Mouse (Mus musculus) midbrain, embryonic 15.5 days (tissue): ENCODE measurements at regions not wholly inside any gene's neighbourhood (a gene's known extent, or its start where the extent isn't known, plus 50 kb on each side); places are given as distances from the start of the nearest gene placed in this dataset.

Source experiments
- ATAC-seq: fragments of 200-750 bp; cut with Nextera tagmentation; replicated peaks from 2 replicates; pipeline ENCODE4 v1.8.0; 2017; ENCODE audit warnings: moderate TSS enrichment
- H3K27ac ChIP-seq: fragments of 300-500 bp; sonication (generic); 2 replicates; pipeline ENCODE4 v1.5.1; 2015; ENCODE audit warnings: mild to moderate bottlenecking, inconsistent platforms
- H3K27me3 ChIP-seq: fragments of 300-500 bp; sonication (generic); replicated peaks from 2 replicates; pipeline ENCODE4 v1.6.1; 2015; ENCODE audit warnings: inconsistent platforms
- H3K36me3 ChIP-seq: fragments of 300-500 bp; sonication (generic); replicated peaks from 2 replicates; pipeline ENCODE4 v1.6.1; 2015; ENCODE audit warnings: inconsistent platforms
- H3K4me1 ChIP-seq: fragments of 300-500 bp; sonication (generic); 2 replicates; pipeline ENCODE4 v1.6.1; 2015; ENCODE audit warnings: inconsistent platforms
- H3K4me2 ChIP-seq: fragments of 300-500 bp; sonication (generic); 2 replicates; pipeline ENCODE4 v1.6.1; 2015; ENCODE audit warnings: inconsistent platforms, mild to moderate bottlenecking, moderate library complexity
- H3K4me3 ChIP-seq: fragments of 300-500 bp; sonication (generic); 2 replicates; pipeline ENCODE4 v1.5.1; 2015; ENCODE audit warnings: mild to moderate bottlenecking, inconsistent platforms
- H3K9ac ChIP-seq: fragments of 300-500 bp; sonication (generic); 2 replicates; pipeline ENCODE4 v1.6.1; 2015; ENCODE audit warnings: mild to moderate bottlenecking, inconsistent platforms
- H3K9me3 ChIP-seq: fragments of 300-500 bp; sonication (generic); 2 replicates; pipeline ENCODE4 v1.6.1; 2016; ENCODE audit warnings: inconsistent platforms
- WGBS: fragments of 180-500 bp; shearing (Covaris S2); methylation state at CpG from one replicate; pipeline ENCODE4 v1.1.7; 2015; ENCODE audit warnings: mixed read lengths; 5-methylcytosine and 5-hydroxymethylcytosine counted together

DNA sequence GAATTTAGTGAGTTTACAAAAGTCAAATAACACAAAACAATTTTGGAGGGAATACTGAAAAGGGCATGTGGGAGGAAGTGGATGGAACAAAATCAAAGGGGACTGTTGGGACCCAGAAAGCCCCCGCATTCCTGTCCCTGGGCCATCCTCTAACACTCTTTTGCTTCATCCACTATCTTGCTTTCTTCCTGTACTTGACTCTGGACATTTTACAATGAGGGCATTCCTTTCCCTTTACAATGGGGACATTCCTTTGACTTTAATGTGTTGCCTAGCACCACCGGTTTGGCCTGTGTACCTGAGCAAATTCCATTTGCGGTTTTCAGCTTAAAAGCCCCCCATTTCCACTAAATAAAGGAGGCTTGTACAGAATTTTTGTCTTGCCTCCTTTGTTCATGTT is 1341.0 kb downstream of the Pcdh17 start:
- Histone ChIP-seq H3K4me1 (no peaks in the 10 kb centered on the region), H3K4me3 (no peak overlapping the region), H3K36me3 (no peaks in the 10 kb centered on the region), H3K9ac (no peak overlapping the region), H3K27ac (no peak overlapping the region), H3K4me2 (no peak overlapping the region), H3K27me3 (no peaks in the 10 kb centered on the region), H3K9me3 (no peaks in the 10 kb centered on the region)
- WGBS, result 66% methylated on average over 3 of the region's 3 CpGs
- ATAC-seq, result no peak

DNA sequence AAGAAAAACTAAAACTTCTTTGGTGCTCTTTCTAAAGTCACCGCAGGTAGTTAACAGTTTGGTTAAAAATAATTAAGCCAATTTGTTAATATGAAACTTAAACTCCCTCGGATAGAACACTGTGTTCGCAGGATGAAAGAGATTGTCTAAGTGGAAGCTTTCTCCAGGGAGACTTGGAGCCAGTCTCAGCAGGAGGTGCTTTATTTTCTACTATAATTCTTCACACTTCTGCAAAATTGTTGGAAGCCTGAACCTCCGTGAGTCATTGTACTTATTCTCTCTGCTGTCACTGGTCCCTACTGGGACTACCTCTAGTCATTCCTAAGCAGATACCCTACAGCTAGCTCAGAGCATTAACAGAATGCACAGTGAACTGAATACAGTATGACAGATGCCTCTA is 1327.3 kb downstream of the Pcdh17 start:
- H3K27me3 ChIP-seq, result no peaks in the 10 kb centered on the region
- H3K9ac ChIP-seq, result no peak overlapping the region
- H3K9me3 ChIP-seq, result no peaks in the 10 kb centered on the region
- 33% methylated on average over 4 of the region's 4 CpGs for WGBS
- no peaks in the 10 kb centered on the region for H3K36me3 ChIP-seq
- H3K4me1 ChIP-seq, result no peaks in the 10 kb centered on the region
- H3K4me2 ChIP-seq, result no peak overlapping the region
- ATAC-seq, result no peak; the same call in 1 of the 2 replicates
- H3K27ac ChIP-seq, result no peak overlapping the region
- H3K4me3 ChIP-seq, result no peak overlapping the region

GRCm38 (mm10) chr14:85768301-85768700 is 1324.9 kb downstream of the Pcdh17 start:
- no peaks in the 10 kb centered on the region for H3K36me3 ChIP-seq
- H3K27me3 ChIP-seq, result no peaks in the 10 kb centered on the region
- H3K9me3 ChIP-seq, result no peaks in the 10 kb centered on the region
- H3K9ac ChIP-seq, result no peak overlapping the region
- H3K4me3 ChIP-seq, result no peak overlapping the region
- ATAC-seq, result 0 out of 2 replicates have a peak, but pooled peaks have one; percentile 56
- WGBS, result 63% methylated on average over 5 of the region's 5 CpGs
- H3K4me1 ChIP-seq, result no peaks in the 10 kb centered on the region
- no peak overlapping the region for H3K4me2 ChIP-seq
- H3K27ac ChIP-seq, result no peak overlapping the region

DNA sequence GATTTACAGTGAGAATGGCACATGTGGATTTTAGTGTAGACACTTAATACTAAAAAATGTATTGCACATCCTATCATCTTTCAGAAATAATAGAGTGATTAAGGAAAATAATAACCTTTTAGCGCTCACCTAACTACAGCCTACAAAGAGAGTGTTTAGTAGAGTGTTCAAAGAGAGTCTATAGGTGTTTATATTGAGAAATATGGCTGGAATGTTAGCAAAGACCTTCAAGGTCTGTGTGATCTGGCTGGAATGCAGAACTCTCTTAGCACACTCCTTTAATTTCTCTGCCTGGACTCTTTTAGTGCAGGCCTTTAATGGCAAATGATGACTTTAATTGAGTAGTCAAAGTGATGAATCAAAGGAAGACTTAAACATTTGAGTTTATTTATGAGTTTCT is 1314.0 kb downstream of the Pcdh17 start:
- H3K27ac ChIP-seq, result no peak overlapping the region
- H3K4me3 ChIP-seq, result no peak overlapping the region
- no peak overlapping the region for H3K9ac ChIP-seq
- no peak overlapping the region for H3K4me2 ChIP-seq
- no peaks in the 10 kb centered on the region for H3K36me3 ChIP-seq
- H3K27me3 ChIP-seq, result no peaks in the 10 kb centered on the region
- no peaks in the 10 kb centered on the region for H3K4me1 ChIP-seq
- no peak for ATAC-seq
- H3K9me3 ChIP-seq, result no peaks in the 10 kb centered on the region
- 89% methylated on average over 1 of the region's 1 CpGs for WGBS

DNA sequence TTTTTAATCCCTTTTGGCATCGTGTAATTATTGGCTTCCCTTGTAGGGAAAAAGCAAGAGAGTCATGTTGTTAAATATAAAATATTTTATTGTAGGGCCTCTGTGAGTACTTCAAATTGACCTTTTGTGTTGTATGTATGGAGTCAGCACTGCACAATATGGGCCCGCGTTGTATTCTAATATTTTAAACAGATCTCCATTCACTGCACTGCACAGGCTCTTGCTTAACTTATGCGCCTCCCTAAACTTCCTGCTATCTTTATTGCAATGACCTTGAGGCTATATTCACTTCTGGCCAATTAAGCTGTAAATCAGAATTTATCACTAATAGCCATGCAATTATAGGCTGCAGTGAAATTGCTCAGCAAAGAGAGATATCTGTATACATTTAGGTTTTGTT is 1295.2 kb downstream of the Pcdh17 start:
- Histone ChIP-seq H3K4me2 (no peak overlapping the region), H3K4me3 (no peak overlapping the region), H3K4me1 (no peaks in the 10 kb centered on the region), H3K27ac (no peak overlapping the region), H3K27me3 (no peaks in the 10 kb centered on the region), H3K9ac (no peak overlapping the region), H3K36me3 (no peaks in the 10 kb centered on the region), H3K9me3 (no peaks in the 10 kb centered on the region)
- no peak for ATAC-seq
- 79% methylated on average over 4 of the region's 4 CpGs for WGBS
